In the genomic region with DNA sequence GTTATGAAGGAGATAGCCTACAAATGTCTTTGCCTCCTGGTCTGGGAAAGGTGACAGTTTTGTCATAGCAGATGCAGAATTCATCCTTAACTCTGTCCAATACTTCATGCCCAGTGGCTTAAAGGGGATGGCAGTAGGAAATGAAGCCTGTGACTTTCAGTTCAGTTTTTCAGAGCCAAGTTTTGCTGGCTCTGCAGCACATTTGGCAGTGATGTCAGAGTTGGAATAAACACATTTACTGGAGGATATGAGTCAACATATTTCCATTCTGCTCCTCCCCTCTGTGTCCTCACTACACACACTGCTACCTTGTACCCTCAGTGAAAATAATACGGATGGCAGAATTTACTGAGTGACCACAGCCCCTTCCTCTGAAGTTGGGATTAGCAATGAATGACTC, we compare ENCODE assay signal across 22 mouse cellular contexts. TPM values are rescaled to one million over a fixed set of nuclear protein-coding genes. Genes with fewer than 3 reads are reported as not detected.
DNase-seq lines count a peak whose midpoint lies in the region; TF ChIP-seq lines count a peak whose summit lies in the region.
"Had no signal": no experiment of that assay in that cellular context is flagged by ENCODE, and none has a peak within 500 bp of the region (broad histone marks: within the 10 kb centered on the region; RNA-seq: fewer than 3 reads in every experiment).

No protein-coding gene starts in this region.

- TF ChIP-seq POLR2A in kidney, adult 2 months (IDR thresholded peaks at IDR 0.05; ENCODE audit: low read depth, low read length): no peak

- DNase-seq in heart, adult 18-20 months: peak; percentile 7 to 34
- no peak for DNase-seq in heart, embryonic 10.5 days (ENCODE audit: low spot score)
- DNase-seq in 3134 (ENCODE audit: extremely low read depth, insufficient read length, low spot score): peak; percentile 36
- DNase-seq in 416B (ENCODE audit: low read depth): peak; percentile 32
- peak; percentile 68 for DNase-seq in cerebellum, adult 8-10 months
- no peak for DNase-seq in kidney, adult 2 months
- no peak for DNase-seq in ovary, postnatal 10 days (ENCODE audit: low spot score)
- no peak for DNase-seq in urinary bladder, postnatal 14 days (ENCODE audit: low spot score)
- DNase-seq: gastrocnemius, adult 2 months; kidney, adult 11 months; kidney, postnatal 14 days; lung, embryonic 14.5 days; thymus, postnatal 14 days had no signal

- no peak overlapping the region for H3K4me3 ChIP-seq in heart, embryonic 10.5 days
- H3K4me3 ChIP-seq in kidney, adult 2 months (ENCODE audit: insufficient read depth, low read depth, low read length): no peak overlapping the region
- H3K4me3 ChIP-seq: embryonic facial prominence, embryonic 13.5 days; forebrain, embryonic 10.5 days; gastrocnemius, adult 2 months; heart, embryonic 15.5 days; hindbrain, embryonic 13.5 days; myocyte had no signal

- no peaks in the 10 kb centered on the region for H3K4me1 ChIP-seq in heart, embryonic 10.5 days
- no peaks in the 10 kb centered on the region for H3K4me1 ChIP-seq in kidney, adult 2 months (ENCODE audit: control insufficient read depth, insufficient read depth, low read length)
- H3K4me1 ChIP-seq: embryonic facial prominence, embryonic 13.5 days; heart, embryonic 15.5 days; hindbrain, embryonic 13.5 days had no signal

- no peak overlapping the region for H3K27ac ChIP-seq in heart, embryonic 10.5 days
- H3K27ac ChIP-seq in kidney, adult 2 months (ENCODE audit: insufficient read depth, low read depth, low read length): no peak overlapping the region
- H3K27ac ChIP-seq: embryonic facial prominence, embryonic 13.5 days; forebrain, embryonic 10.5 days; gastrocnemius, adult 2 months; heart, embryonic 15.5 days; hindbrain, embryonic 13.5 days had no signal

- no peaks in the 10 kb centered on the region for H3K36me3 ChIP-seq in heart, embryonic 10.5 days
- H3K36me3 ChIP-seq in kidney, adult 2 months (ENCODE audit: control insufficient read depth, insufficient read depth, low read length): no peaks in the 10 kb centered on the region
- H3K36me3 ChIP-seq: embryonic facial prominence, embryonic 13.5 days; forebrain, embryonic 10.5 days; heart, embryonic 15.5 days; hindbrain, embryonic 13.5 days had no signal

- no peaks in the 10 kb centered on the region for H3K9me3 ChIP-seq in heart, embryonic 10.5 days
- H3K9me3 ChIP-seq: embryonic facial prominence, embryonic 13.5 days; forebrain, embryonic 10.5 days; heart, embryonic 15.5 days; hindbrain, embryonic 13.5 days had no signal

- no peak for TF ChIP-seq CTCF in kidney, adult 2 months (conservative IDR thresholded peaks at IDR 0.05; ENCODE audit: insufficient read depth, insufficient read length, low read depth, low read length)

- WGBS in heart, embryonic 10.5 days: 57% methylated on average over 1 of the region's 1 CpGs
- 53% methylated on average over 1 of the region's 1 CpGs for WGBS in kidney, adult 2 months

- no peaks in the 10 kb centered on the region for H3K27me3 ChIP-seq in heart, embryonic 10.5 days (ENCODE audit: insufficient read depth, poor library complexity, severe bottlenecking)
- no peaks in the 10 kb centered on the region for H3K27me3 ChIP-seq in kidney, adult 2 months (replicated peaks; ENCODE audit: control insufficient read depth, insufficient read depth, low read length)
- H3K27me3 ChIP-seq: CH12.LX; embryonic facial prominence, embryonic 13.5 days; heart, embryonic 15.5 days; hindbrain, embryonic 13.5 days had no signal

RNA-seq across cellular contexts. Expression of gene Car10, which starts 11.6 kb away (rescaled TPM):
- total RNA-seq in heart, adult 18-20 months (2021): not detected
- polyA plus RNA-seq in heart, embryonic 10.5 days (2016; fragmentation: Nextera tagmentation; extraction: Ambion mirVana): 0.09 TPM in 1 of 2 replicates, not detected in the other
- polyA plus RNA-seq in kidney, adult 2 months (2012; rRNA removed): not detected in 2 replicates
- total RNA-seq: CH12.LX; gastrocnemius, adult 2 months; liver, adult 2 months; neutrophil, adult 5-6 weeks had no signal
- polyA plus RNA-seq: liver, adult 2 months; lung, embryonic 14.5 days; myocyte; spleen, adult 2 months had no signal

Comparison
In these comparisons a context has a peak if more than half of its experiments do, and no peak if none do; other contexts are left out.
1. DNase-seq: peak in heart, adult 18-20 months (2 of 2), 3134 (single experiment), 416B (single experiment) and cerebellum, adult 8-10 months (single experiment); none in heart, embryonic 10.5 days (single experiment), kidney, adult 2 months (single experiment), ovary, postnatal 10 days (single experiment) and urinary bladder, postnatal 14 days (single experiment).